Mouse (Mus musculus) T-cell, adult 2 months (primary cell): ENCODE data around the gene Sema4g.

Experiments
- DNase-seq: peaks from one replicate; pipeline ENCODE4 v3.0.0; 2022; ENCODE audit warnings: low spot score

The Sema4g gene

GRCm38 (mm10) chr19:44988831-44989566 is at the start of gene Sema4g:
Sema4g (plus strand) TSS chr19:44989101.
- peak; percentile 21 for DNase-seq

GRCm38 (mm10) chr19:44959633-44960032 is 29.3 kb upstream of the Sema4g start:
- DNase-seq = no peak

- DNase-seq = no peak
Observed at GRCm38 (mm10) chr19:44965978-44966377, 22.9 kb upstream of the Sema4g start.

- no peak for DNase-seq
Observed at GRCm38 (mm10) chr19:44968329-44968728, 20.6 kb upstream of the Sema4g start.

DNA sequence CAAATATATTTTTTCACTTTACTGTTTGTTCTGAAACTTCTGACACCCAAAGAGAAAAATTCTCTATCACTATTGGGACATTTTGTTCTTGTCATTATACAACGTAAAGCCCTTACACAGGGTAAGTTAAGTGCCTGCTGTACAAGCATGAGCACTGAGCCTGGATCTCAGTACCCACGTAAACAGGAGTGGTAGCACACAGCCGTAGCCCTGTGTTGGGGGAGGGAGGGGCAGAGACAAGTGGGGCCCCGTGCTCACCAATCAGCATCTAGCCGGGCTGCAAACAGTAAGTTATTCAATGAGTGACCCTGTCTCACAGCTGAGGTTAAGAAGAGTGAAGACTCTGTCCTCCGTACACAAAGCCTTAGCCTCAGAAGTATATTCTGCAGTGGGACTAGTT is 12.3 kb upstream of the Sema4g start:
- no peak for DNase-seq

GRCm38 (mm10) chr19:44977148-44977547 is 11.8 kb upstream of the Sema4g start:
- no peak for DNase-seq

- no peak for DNase-seq
Observed at GRCm38 (mm10) chr19:44980787-44981186, 8.1 kb upstream of the Sema4g start.

DNA sequence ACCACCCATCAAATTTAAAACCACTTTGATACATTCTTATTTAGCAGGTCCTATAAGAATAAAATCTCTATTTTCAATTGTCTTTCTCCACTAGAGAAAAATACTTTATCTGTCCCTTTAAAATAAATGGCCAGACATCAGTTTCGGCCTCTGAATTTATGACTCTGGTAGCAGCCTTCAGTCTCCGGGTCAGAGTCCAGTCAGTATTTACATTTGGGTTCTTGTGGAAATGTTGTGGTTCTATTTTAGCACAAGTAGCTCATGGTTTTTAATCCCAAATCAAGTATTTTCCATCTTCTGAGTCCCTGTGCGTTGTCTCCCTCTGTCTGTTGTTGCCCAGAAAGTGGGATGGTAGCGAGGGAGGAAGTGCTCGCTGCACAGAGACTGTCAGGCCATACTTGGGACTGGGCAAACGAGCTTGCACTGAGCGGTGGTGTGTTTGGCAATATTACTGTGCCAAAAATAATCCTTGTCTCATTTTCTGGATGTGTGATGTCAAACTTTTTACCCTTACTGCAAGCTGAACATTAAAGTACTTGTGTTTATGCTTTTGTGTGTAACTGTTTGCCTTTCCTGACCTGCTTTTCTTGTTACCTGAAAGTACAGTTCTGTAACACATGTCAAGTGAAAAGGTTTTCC is 6.3 kb upstream of the Sema4g start:
- no peak for DNase-seq

- DNase-seq = no peak
Observed at GRCm38 (mm10) chr19:44983366-44983765, 5.5 kb upstream of the Sema4g start.

DNA sequence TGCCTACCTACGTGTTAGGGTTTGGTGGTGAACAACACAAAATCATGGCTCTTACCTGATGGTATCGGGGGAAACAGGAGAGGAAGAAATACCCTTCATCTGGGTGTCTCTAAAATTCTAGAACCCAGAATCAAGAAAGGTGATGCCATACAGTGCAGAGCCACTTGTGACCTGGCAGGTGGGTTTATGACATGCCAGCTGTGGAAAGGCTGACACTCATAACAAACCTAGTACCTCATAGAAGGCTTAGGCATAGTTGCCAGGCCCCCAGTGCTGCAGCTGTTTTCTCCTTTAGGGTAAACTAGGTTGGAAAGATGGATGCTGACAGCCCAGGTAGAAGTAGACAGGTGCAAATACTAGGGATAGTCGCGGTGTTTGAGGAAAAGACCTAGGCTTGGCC is 4.5 kb upstream of the Sema4g start:
- DNase-seq = no peak

GRCm38 (mm10) chr19:44985159-44985988 is 3.5 kb upstream of the Sema4g start:
- no peak for DNase-seq

DNA sequence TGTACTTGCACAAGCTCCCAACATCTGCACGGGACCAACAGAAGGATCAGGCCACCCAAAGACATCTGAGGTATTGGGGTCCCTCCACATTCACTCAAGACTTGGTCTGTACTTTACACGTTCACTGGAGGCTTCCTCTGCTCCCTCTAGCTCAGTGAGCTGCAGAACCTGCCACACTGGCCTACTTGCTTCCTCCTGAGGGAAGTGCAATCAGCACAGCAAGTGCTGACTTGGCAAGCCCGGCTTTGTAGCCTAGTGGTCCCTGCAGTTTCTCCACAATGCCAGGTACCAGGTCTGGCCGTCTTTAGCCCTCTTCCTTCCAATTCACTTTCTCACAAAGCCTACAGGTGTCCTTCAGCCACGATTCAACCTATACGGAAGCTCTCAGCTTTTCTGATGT is 1.9 kb upstream of the Sema4g start:
- no peak for DNase-seq

DNA sequence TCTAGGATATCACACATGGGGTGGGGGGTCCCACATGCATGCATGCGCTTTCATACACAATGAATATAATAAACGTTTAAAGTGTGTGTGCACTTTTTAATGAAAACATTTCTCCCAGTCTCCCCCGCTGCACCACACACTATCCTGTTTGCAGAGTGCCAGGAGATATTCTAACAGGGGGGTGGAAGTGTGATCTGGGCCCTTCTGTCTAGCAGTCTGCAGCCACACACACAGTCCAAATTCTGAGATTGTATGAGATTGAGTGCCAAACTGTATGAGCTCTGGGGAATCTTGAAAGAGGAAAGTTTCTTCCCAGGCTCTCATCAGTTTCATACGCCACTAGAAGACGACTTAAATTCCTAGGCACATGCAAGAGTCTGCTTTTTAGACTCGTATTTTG is 1.1 kb upstream of the Sema4g start:
- no peak for DNase-seq

GRCm38 (mm10) chr19:44988321-44988720 is 580 bp upstream of the Sema4g start:
- no peak for DNase-seq

DNA sequence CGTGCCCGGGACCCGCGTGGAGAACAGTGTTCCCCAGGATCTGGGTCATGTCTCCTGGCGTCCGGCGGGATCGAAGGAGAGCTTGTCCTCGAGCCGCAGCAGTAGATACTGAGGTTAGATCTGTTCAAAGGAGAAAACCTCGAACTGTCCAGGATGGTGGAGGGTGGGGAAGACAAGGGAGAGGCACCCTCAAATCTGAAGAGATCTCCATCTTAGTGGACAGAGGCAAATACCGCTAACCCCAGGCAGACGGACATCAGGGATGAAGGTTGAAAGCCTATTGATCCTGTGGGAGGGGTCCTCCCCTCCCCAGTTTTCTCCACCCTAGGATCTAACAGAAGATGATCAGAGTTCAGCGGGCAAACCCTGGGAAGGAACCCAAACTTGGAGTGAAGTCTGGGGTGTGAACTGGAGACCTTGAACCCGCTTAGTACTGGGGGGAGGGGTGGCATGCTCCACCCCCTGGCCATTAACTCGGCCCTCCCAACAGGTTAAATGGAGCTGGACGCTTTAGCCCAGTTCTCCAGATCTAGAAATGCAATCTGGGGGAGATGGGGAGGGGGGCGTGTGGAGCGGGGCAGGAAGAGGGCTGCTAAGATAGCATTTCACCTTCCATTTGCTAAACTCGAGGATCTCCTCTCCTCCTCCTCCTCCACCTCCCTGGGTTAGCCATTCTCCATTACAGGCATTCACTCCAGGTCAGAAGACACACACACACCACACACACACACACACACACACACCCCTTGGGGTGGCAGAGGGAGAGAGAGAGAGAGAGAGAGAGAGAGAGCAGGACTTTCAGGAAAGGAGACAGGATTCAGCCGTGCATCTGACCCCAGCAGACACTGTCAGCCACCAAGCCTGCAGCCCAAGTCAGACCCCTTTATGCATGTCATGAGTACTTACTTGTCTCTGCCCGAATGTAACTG is 930 bp downstream of the Sema4g start:
- DNase-seq = no peak

DNA sequence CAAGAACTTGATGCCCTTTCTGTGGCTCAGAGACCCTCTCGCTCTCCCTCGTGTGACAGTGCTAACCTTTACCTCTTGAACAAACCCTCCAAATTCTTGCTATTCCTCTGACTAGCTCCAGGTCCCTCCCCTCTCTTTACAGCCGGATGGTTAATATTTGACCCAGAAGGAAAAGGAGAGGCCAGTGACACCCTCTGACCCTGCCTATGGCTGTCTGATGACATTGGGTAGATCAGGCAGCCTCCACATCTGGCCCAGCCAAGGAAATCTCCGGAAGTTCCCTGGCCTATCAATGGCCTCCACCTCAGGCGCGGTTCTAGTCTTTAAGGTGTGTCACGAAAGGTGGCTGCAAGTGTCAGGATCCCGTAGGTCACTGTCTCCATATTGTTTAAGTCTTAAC is 2.1 kb downstream of the Sema4g start:
- no peak for DNase-seq

DNA sequence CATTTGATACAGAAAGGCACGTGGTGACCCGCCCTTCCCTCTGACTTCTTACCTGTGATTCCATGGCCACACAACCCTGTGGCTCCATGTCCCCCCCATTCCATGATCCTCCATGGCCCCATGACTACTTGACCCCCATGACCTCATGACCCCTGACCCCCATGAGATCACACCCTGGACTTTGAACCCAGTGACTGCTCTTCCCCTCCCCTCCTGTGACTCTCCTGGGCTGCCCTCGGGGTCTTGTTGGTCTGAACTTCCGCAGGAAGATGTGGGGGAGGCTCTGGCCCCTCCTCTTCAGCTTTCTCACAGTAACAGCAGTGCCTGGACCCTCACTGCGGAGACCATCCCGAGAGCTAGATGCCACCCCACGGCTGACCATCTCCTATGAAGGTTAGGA is 3.3 kb downstream of the Sema4g start:
- no peak for DNase-seq

- DNase-seq = no peak
Observed at GRCm38 (mm10) chr19:44992712-44993111, 3.8 kb downstream of the Sema4g start.

DNA sequence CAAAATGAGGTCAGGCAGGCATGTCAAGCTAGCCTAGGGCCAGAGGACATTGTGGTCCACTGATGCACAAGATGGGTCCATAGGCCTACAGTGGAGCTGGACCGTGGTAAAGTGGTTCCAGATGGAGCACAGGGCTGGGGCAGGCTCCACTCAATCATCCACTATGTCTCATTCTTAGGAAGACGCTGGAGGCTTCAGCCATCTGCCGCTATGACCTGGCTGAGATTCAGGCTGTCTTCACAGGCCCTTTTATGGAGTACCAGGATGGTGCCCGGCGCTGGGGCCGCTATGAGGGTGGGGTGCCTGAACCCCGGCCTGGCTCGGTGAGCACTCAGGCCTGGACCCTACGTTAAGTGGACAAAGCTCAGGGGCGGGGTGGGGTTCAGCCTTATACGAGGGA is 8.9 kb downstream of the Sema4g start:
- no peak for DNase-seq

DNA sequence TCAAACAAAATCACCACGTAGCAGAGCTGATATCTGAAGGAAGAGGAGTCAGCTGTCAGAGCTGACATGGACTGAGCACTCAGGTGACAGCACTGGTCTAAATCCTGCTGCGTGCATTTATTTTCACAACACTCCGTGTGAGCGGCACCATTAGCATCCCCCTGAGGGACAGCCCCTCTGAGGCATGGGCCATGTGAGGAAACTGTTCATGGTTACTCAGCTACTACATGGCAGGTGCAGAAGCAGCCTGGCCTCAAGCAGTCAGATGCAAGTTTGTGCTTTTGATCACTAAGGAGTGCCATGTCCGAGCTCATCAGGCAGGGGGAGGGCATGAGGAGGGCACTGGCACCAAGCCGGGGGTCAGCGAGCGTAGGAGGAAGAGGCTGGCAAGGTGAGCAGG is 10.7 kb downstream of the Sema4g start:
- no peak for DNase-seq

- no peak for DNase-seq
Observed at GRCm38 (mm10) chr19:45002301-45002700, 13.4 kb downstream of the Sema4g start.
